Mouse (Mus musculus) MEL (cell line): ENCODE measurements around the gene Saa1. TPM values are rescaled to one million over a fixed set of nuclear protein-coding genes. Genes with fewer than 3 reads are reported as not detected.

Experiments used
- DNase-seq: peaks from one replicate; pipeline ENCODE4 v3.0.0; 2011; ENCODE audit warnings: low read depth, low spot score
- H3K27ac ChIP-seq: 2 replicates; pipeline ENCODE4 v1.5.1; 2012; ENCODE audit warnings: low read depth, mild to moderate bottlenecking, control low read depth, low read length, moderate library complexity; ENCODE audit not compliant: control insufficient read depth
- H3K27me3 ChIP-seq, 2 experiments: fragments of 150-350 bp in 1 of 2; sonication (generic) in 1 of 2; 2 replicates each; pipeline ENCODE4 v1.6.1; 2012; ENCODE audit warnings: low read length in 2 of 2, mild to moderate bottlenecking in 2 of 2, improper control_type of control experiment in 1 of 2, moderate library complexity in 1 of 2; ENCODE audit not compliant: insufficient read depth in 2 of 2, control insufficient read depth in 1 of 2
- H3K36me3 ChIP-seq, 2 experiments: 2 replicates each; pipeline ENCODE4 v1.6.1; 2012 to 2014; ENCODE audit warnings: low read length in 2 of 2, improper control_type of control experiment in 1 of 2, inconsistent platforms in 1 of 2, mild to moderate bottlenecking in 1 of 2; ENCODE audit not compliant: insufficient read depth in 2 of 2, control insufficient read depth in 1 of 2
- H3K4me1 ChIP-seq, 2 experiments: fragments of 150-350 bp in 1 of 2; sonication (generic) in 1 of 2; 2 replicates each; pipeline ENCODE4 v1.6.1; 2012; ENCODE audit warnings: low read length in 2 of 2, improper control_type of control experiment in 1 of 2, mild to moderate bottlenecking in 1 of 2; ENCODE audit not compliant: insufficient read depth in 2 of 2, control insufficient read depth in 1 of 2
- H3K4me3 ChIP-seq, 2 experiments: fragments of 150-350 bp in 1 of 2; sonication (generic) in 1 of 2; 2 replicates each; pipeline ENCODE4 v1.5.1; 2012; ENCODE audit warnings: low read depth in 2 of 2, low read length in 2 of 2, mild to moderate bottlenecking in 2 of 2, moderate library complexity in 2 of 2, control low read depth in 1 of 2, improper control_type of control experiment in 1 of 2; ENCODE audit not compliant: control insufficient read depth in 1 of 2, insufficient read depth in 1 of 2
- H3K79me2 ChIP-seq: 2 replicates; pipeline ENCODE4 v1.6.1; 2012; ENCODE audit warnings: mild to moderate bottlenecking, low read length, moderate library complexity; ENCODE audit not compliant: control insufficient read depth, poor library complexity, insufficient read depth
- H3K9ac ChIP-seq: 2 replicates; pipeline ENCODE4 v1.6.1; 2012; ENCODE audit warnings: low read depth, mild to moderate bottlenecking, control low read depth, low read length, moderate library complexity; ENCODE audit not compliant: control insufficient read depth, poor library complexity, severe bottlenecking
- H3K9me3 ChIP-seq: fragments of 150-350 bp; sonication (generic); replicated peaks from 2 replicates; pipeline ENCODE4 v1.6.1; 2012; ENCODE audit warnings: mild to moderate bottlenecking, low read length, improper control_type of control experiment, moderate library complexity; ENCODE audit not compliant: insufficient read depth
- BHLHE40 ChIP-seq: IDR thresholded peaks from 2 replicates; pipeline ENCODE4 v1.6.1; 2012; ENCODE audit warnings: low read depth, mild to moderate bottlenecking, inconsistent platforms, low read length, improper control_type of control experiment, borderline replicate concordance
- CHD2 ChIP-seq: IDR thresholded peaks from 2 replicates; pipeline ENCODE4 v1.6.1; 2011; ENCODE audit warnings: low read length, improper control_type of control experiment
- CTCF ChIP-seq, 3 experiments: IDR thresholded peaks in 2 of 3; conservative IDR thresholded peaks in 1 of 3; 2 replicates each; pipeline ENCODE4 v1.5.1; 2011 to 2012; ENCODE audit warnings: low read length in 3 of 3, low read depth in 2 of 3, mild to moderate bottlenecking in 2 of 3, improper control_type of control experiment in 1 of 3, inconsistent platforms in 1 of 3, mixed read lengths in 1 of 3, moderate library complexity in 1 of 3; ENCODE audit not compliant: control insufficient read depth in 1 of 3, insufficient read depth in 1 of 3, poor library complexity in 1 of 3, severe bottlenecking in 1 of 3
- EP300 ChIP-seq, 2 experiments: IDR thresholded peaks; 2 replicates each; pipeline ENCODE4 v1.6.1; 2011; ENCODE audit warnings: improper control_type of control experiment in 2 of 2, low read length in 2 of 2, low read depth in 1 of 2, mild to moderate bottlenecking in 1 of 2
- GABPA ChIP-seq: IDR thresholded peaks from 2 replicates; pipeline ENCODE4 v1.6.1; 2012; ENCODE audit warnings: low read depth, mild to moderate bottlenecking, inconsistent platforms, low read length, improper control_type of control experiment, moderate library complexity
- JUND ChIP-seq: IDR thresholded peaks from 2 replicates; pipeline ENCODE4 v1.6.1; 2011; ENCODE audit warnings: low read depth, mild to moderate bottlenecking, improper control_type of control experiment, low read length
- MAZ ChIP-seq: IDR thresholded peaks from 2 replicates; pipeline ENCODE4 v1.6.1; 2012; ENCODE audit warnings: low read depth, mild to moderate bottlenecking, inconsistent platforms, low read length, improper control_type of control experiment
- MEF2A ChIP-seq: IDR thresholded peaks from 2 replicates; pipeline ENCODE4 v1.6.1; 2014; ENCODE audit warnings: low read depth, mild to moderate bottlenecking, inconsistent platforms, low read length, improper control_type of control experiment; ENCODE audit not compliant: poor library complexity, insufficient replicate concordance, severe bottlenecking; ENCODE audit errors: extremely low read depth
- MYB ChIP-seq: IDR thresholded peaks from 2 replicates; pipeline ENCODE4 v1.6.1; 2011; ENCODE audit warnings: mild to moderate bottlenecking, low read depth, low read length, improper control_type of control experiment
- MYC ChIP-seq: IDR thresholded peaks from 2 replicates; pipeline ENCODE4 v1.6.1; 2011; ENCODE audit warnings: low read depth, mild to moderate bottlenecking, low read length, improper control_type of control experiment, moderate library complexity
- NRF1 ChIP-seq: IDR thresholded peaks from 2 replicates; pipeline ENCODE4 v1.6.1; 2014; ENCODE audit warnings: low read depth, mild to moderate bottlenecking, inconsistent platforms, low read length, improper control_type of control experiment, moderate library complexity; ENCODE audit not compliant: poor library complexity, insufficient read depth, severe bottlenecking
- POLR2A ChIP-seq, 2 experiments: IDR thresholded peaks; 2 replicates each; pipeline ENCODE4 v1.6.1; 2011 to 2012; ENCODE audit warnings: low read length in 2 of 2, mild to moderate bottlenecking in 2 of 2, control low read depth in 1 of 2, improper control_type of control experiment in 1 of 2, low read depth in 1 of 2, moderate library complexity in 1 of 2; ENCODE audit not compliant: control insufficient read depth in 1 of 2, insufficient read depth in 1 of 2, poor library complexity in 1 of 2
- RCOR1 ChIP-seq: IDR thresholded peaks from 2 replicates; pipeline ENCODE4 v1.6.1; 2012; ENCODE audit warnings: low read depth, mild to moderate bottlenecking, inconsistent platforms, low read length, improper control_type of control experiment
- SIN3A ChIP-seq: IDR thresholded peaks from 2 replicates; pipeline ENCODE4 v1.6.1; 2012; ENCODE audit warnings: low read length, improper control_type of control experiment, inconsistent platforms
- SMC3 ChIP-seq: IDR thresholded peaks from 2 replicates; pipeline ENCODE4 v1.6.1; 2011; ENCODE audit warnings: low read depth, low read length, improper control_type of control experiment
- TAL1 ChIP-seq: IDR thresholded peaks from 2 replicates; pipeline ENCODE4 v1.6.1; 2012; ENCODE audit warnings: mild to moderate bottlenecking, inconsistent platforms, low read length, moderate library complexity, mixed read lengths
- TBP ChIP-seq: IDR thresholded peaks from 2 replicates; pipeline ENCODE4 v1.8.0; 2011; ENCODE audit warnings: low read depth, low read length, improper control_type of control experiment
- TCF12 ChIP-seq: IDR thresholded peaks from 2 replicates; pipeline ENCODE4 v1.6.1; 2014; ENCODE audit warnings: low read depth, mild to moderate bottlenecking, inconsistent platforms, low read length, improper control_type of control experiment, moderate library complexity
- USF1 ChIP-seq: IDR thresholded peaks from 2 replicates; pipeline ENCODE4 v1.6.1; 2014; ENCODE audit warnings: low read depth, mild to moderate bottlenecking, inconsistent platforms, low read length, improper control_type of control experiment, moderate library complexity
- ZC3H11A ChIP-seq: IDR thresholded peaks from 2 replicates; pipeline ENCODE4 v1.6.1; 2012; ENCODE audit warnings: low read depth, mild to moderate bottlenecking, inconsistent platforms, low read length, improper control_type of control experiment
- ZMIZ1 ChIP-seq: IDR thresholded peaks from 2 replicates; pipeline ENCODE4 v1.6.1; 2012; ENCODE audit warnings: low read depth, mild to moderate bottlenecking, inconsistent platforms, low read length, improper control_type of control experiment, moderate library complexity
- ZNF384 ChIP-seq: IDR thresholded peaks from 2 replicates; pipeline ENCODE4 v1.6.1; 2012; ENCODE audit warnings: low read depth, mild to moderate bottlenecking, inconsistent platforms, low read length, improper control_type of control experiment
- polyA plus RNA-seq, 2 experiments: library from polyadenylated mRNA; stranded (reverse) in 1 of 2; unstranded in 1 of 2; fragments of >175 nt in 1 of 2; fragments of >200 nt in 1 of 2; gene quantifications; 2 replicates each; pipeline versions ENCODE4 v1.2.1 to v1.2.4; 2012; ENCODE audit warnings: low replicate concordance in 2 of 2, low read depth in 1 of 2; ENCODE audit not compliant: insufficient read length in 2 of 2, insufficient read depth in 1 of 2, missing spikeins in 1 of 2
- total RNA-seq: library from RNA; depleted of rRNA; stranded (reverse); fragments of 300-350 nt; gene quantifications from 2 replicates; pipeline ENCODE4 v1.2.3, GENCODE M21; 2012

The Saa1 gene
- total and polyA plus RNA-seq, 3 experiments: not detected

- peaks cover 0 to 2% of the 10 kb centered on the region in 2 experiments; a peak in 1 of 4 replicates for H3K27me3 ChIP-seq
- H3K9ac ChIP-seq: no peak within 1 kb of the TSS
- TF ChIP-seq ZMIZ1 (no peak), TBP (no peak), TAL1 (no peak), BHLHE40 (no peak), NRF1 (no peak), ZNF384 (no peak), MEF2A (no peak), POLR2A (IDR thresholded peaks at IDR 0.05; ENCODE audit: control insufficient read depth in 1 of 2, insufficient read depth in 1 of 2, low read depth in 1 of 2, low read length in 2 of 2, poor library complexity in 1 of 2) (no peak), CHD2 (no peak)
- no peak within 1 kb of the TSS for H3K27ac ChIP-seq
- no peaks in the 10 kb centered on the region for H3K36me3 ChIP-seq
- H3K79me2 ChIP-seq: no peaks in the 10 kb centered on the region
- no peaks in the 10 kb centered on the region for H3K9me3 ChIP-seq
- no peaks in the 10 kb centered on the region for H3K4me1 ChIP-seq
- no peak for DNase-seq
- H3K4me3 ChIP-seq: no peak within 1 kb of the TSS
These were observed 10.3 kb downstream of the Saa1 start, which contains the start of gene Saa4 for GRCm38 (mm10) chr7:46732458-46732857. Gene Saa4, minus strand, starts transcription at chr7:46732603.

- Histone ChIP-seq H3K9ac (no peak overlapping the region), H3K4me3 (no peak overlapping the region), H3K27ac (no peak overlapping the region), H3K4me1 (peaks cover 0 to 9% of the 10 kb centered on the region in 2 experiments; a peak in 2 of 4 replicates), H3K9me3 (no peaks in the 10 kb centered on the region), H3K27me3 (peaks cover 0 to 4% of the 10 kb centered on the region in 2 experiments; a peak in 3 of 4 replicates), H3K79me2 (no peaks in the 10 kb centered on the region), H3K36me3 (no peaks in the 10 kb centered on the region)
- TF ChIP-seq CTCF (IDR thresholded peaks at IDR 0.05 in 2 of 3, conservative IDR thresholded peaks at IDR 0.05 in 1 of 3; ENCODE audit: control insufficient read depth in 1 of 3, insufficient read depth in 1 of 3, low read depth in 2 of 3, low read length in 3 of 3, poor library complexity in 1 of 3, severe bottlenecking in 1 of 3) (no peak), EP300 (IDR thresholded peaks at IDR 0.05; ENCODE audit: low read depth in 1 of 2, low read length in 2 of 2) (no peak), TBP (no peak), SIN3A (no peak), MYC (no peak), MYB (no peak), TAL1 (no peak), TCF12 (no peak), MAZ (no peak), RCOR1 (no peak), ZC3H11A (no peak), SMC3 (no peak), CHD2 (no peak), ZMIZ1 (no peak), GABPA (no peak), JUND (no peak), USF1 (no peak)
- no peak for DNase-seq
These were observed 15.2 kb downstream of the Saa1 start for GRCm38 (mm10) chr7:46727584-46727983.
